Mouse (Mus musculus) left cerebral cortex, postnatal 36 days (tissue): Measurements from ENCODE around the gene Abcc5. TPM values are rescaled to one million over a fixed set of nuclear protein-coding genes. Genes with fewer than 3 reads are reported as not detected.

Source experiments
- total RNA-seq, 2 experiments: library from RNA; stranded (reverse); gene quantifications; 2 replicates each; pipeline ENCODE4 v1.2.3; 2021

Gene Abcc5
- total RNA-seq, 2 experiments from 2014 or later = 167 to 264 TPM

Other genes starting within 250 kb of the Abcc5 start
- 10 to 100 TPM; 44.8 to 53.3 TPM for gene Map6d1, start 185.0 kb downstream of the Abcc5 start, total RNA-seq
- 10 to 100 TPM; 43.9 to 54.0 TPM for gene Parl, start 124.0 kb downstream of the Abcc5 start, total RNA-seq
- not detected for gene Cyp2ab1, start 101.0 kb downstream of the Abcc5 start, total RNA-seq
- gene Eif2b5, start 72.4 kb upstream of the Abcc5 start, total RNA-seq = 10 to 100 TPM; 56.4 to 66.8 TPM
- gene Dvl3, start 90.6 kb upstream of the Abcc5 start, total RNA-seq = 10 to 100 TPM; 63.5 to 75.7 TPM
- gene Ap2m1, start 109.1 kb upstream of the Abcc5 start, total RNA-seq = 100 to 1,000 TPM; 792 to 907 TPM
- 100 to 1,000 TPM in 1 of 2 experiments, 10 to 100 TPM in 1; 88.3 to 102 TPM for gene Abcf3, start 122.2 kb upstream of the Abcc5 start, total RNA-seq
- 10 to 100 TPM; 43.0 to 63.7 TPM for gene Vwa5b2, start 163.1 kb upstream of the Abcc5 start, total RNA-seq
- 1 to 10 TPM; 1.4 to 2.0 TPM for gene Eef1akmt4, start 185.2 kb upstream of the Abcc5 start, total RNA-seq
- gene Gm49333, start 185.2 kb upstream of the Abcc5 start, total RNA-seq = not detected
- gene Alg3, start 185.3 kb upstream of the Abcc5 start, total RNA-seq = 10 to 100 TPM; 14.5 to 14.6 TPM
- 100 to 1,000 TPM; 166 to 199 TPM for gene Camk2n2, start 194.9 kb upstream of the Abcc5 start, total RNA-seq
- 10 to 100 TPM; 19.4 to 28.5 TPM for gene Ece2, start 203.4 kb upstream of the Abcc5 start, total RNA-seq
- 100 to 1,000 TPM; 214 to 240 TPM for gene Psmd2, start 225.3 kb upstream of the Abcc5 start, total RNA-seq
- 100 to 1,000 TPM; 281 to 286 TPM for gene Eif4g1, start 241.9 kb upstream of the Abcc5 start, total RNA-seq